Mouse (Mus musculus) limb, embryonic 15.5 days (tissue): ENCODE results near the gene Map1b. TPM values are rescaled to one million over a fixed set of nuclear protein-coding genes. Genes with fewer than 3 reads are reported as not detected.

ENCODE experiments used
- ATAC-seq: fragments of 200-750 bp; cut with Nextera tagmentation; 2 replicates; pipeline ENCODE4 v1.8.0; 2017; ENCODE audit warnings: low read depth, moderate TSS enrichment; ENCODE audit not compliant: insufficient number of reproducible peaks, low FRiP score, low TSS enrichment
- H3K27ac ChIP-seq: fragments of 300-500 bp; sonication (generic); 2 replicates; pipeline ENCODE4 v1.5.1; 2015; ENCODE audit warnings: moderate library complexity, mild to moderate bottlenecking, inconsistent platforms
- H3K27me3 ChIP-seq: fragments of 300-500 bp; sonication (generic); 2 replicates; pipeline ENCODE4 v1.6.1; 2015; ENCODE audit warnings: inconsistent platforms
- H3K36me3 ChIP-seq: fragments of 300-500 bp; sonication (generic); 2 replicates; pipeline ENCODE4 v1.6.1; 2015; ENCODE audit warnings: inconsistent platforms
- H3K4me1 ChIP-seq: fragments of 300-500 bp; sonication (generic); 2 replicates; pipeline ENCODE4 v1.6.1; 2015; ENCODE audit warnings: inconsistent platforms
- H3K4me2 ChIP-seq: fragments of 300-500 bp; sonication (generic); 2 replicates; pipeline ENCODE4 v1.6.1; 2015; ENCODE audit warnings: mild to moderate bottlenecking, inconsistent platforms
- H3K4me3 ChIP-seq: fragments of 300-500 bp; sonication (generic); 2 replicates; pipeline ENCODE4 v1.5.1; 2015; ENCODE audit warnings: mild to moderate bottlenecking, inconsistent platforms
- H3K9ac ChIP-seq: fragments of 300-500 bp; sonication (generic); 2 replicates; pipeline ENCODE4 v1.6.1; 2015; ENCODE audit warnings: inconsistent platforms
- H3K9me3 ChIP-seq: fragments of 300-500 bp; sonication (generic); 2 replicates; pipeline ENCODE4 v1.6.1; 2016; ENCODE audit warnings: inconsistent platforms
- WGBS: fragments of 180-500 bp; shearing (Covaris S2); methylation state at CpG from one replicate; pipeline ENCODE4 v1.1.7; 2015; 5-methylcytosine and 5-hydroxymethylcytosine counted together
- polyA plus RNA-seq: library from polyadenylated mRNA; unstranded; fragments of >200 nt; fragmentation: Nextera tagmentation; extraction: Ambion mirVana; gene quantifications from 2 replicates; pipeline ENCODE4 v1.2.1, GENCODE M21; 2015

Gene Map1b
- polyA plus RNA-seq, 1 experiment from 2014 or later, result 137 TPM

GRCm38 (mm10) chr13:99517836-99518235 lies 1.5 kb upstream of the Map1b start:
- H3K27me3 ChIP-seq, result no peaks in the 10 kb centered on the region
- H3K4me3 ChIP-seq, result no peak overlapping the region
- H3K9ac ChIP-seq, result no peak overlapping the region
- no peak overlapping the region for H3K4me2 ChIP-seq
- no peak for ATAC-seq
- H3K27ac ChIP-seq, result no peak overlapping the region
- WGBS, result 94% methylated on average over 5 of the region's 5 CpGs
- H3K36me3 ChIP-seq, result no peaks in the 10 kb centered on the region
- peaks cover 26% of the 10 kb centered on the region for H3K4me1 ChIP-seq
- H3K9me3 ChIP-seq, result no peaks in the 10 kb centered on the region

GRCm38 (mm10) chr13:99515736-99516447 lies 448 bp downstream of the Map1b start:
- H3K4me3 ChIP-seq, result peak overlapping the region; percentile 67
- H3K27ac ChIP-seq, result peak overlapping the region; percentile 75
- no peaks in the 10 kb centered on the region for H3K36me3 ChIP-seq
- under 1% methylated on average over 44 of the region's 44 CpGs for WGBS
- no peak for ATAC-seq
- no peaks in the 10 kb centered on the region for H3K27me3 ChIP-seq
- peaks cover 26% of the 10 kb centered on the region for H3K4me1 ChIP-seq
- H3K9me3 ChIP-seq, result no peaks in the 10 kb centered on the region
- peak overlapping the region; percentile 52 for H3K9ac ChIP-seq
- H3K4me2 ChIP-seq, result peak overlapping the region; percentile 94

GRCm38 (mm10) chr13:99514917-99515591 lies 1.3 kb downstream of the Map1b start:
- Histone ChIP-seq H3K9me3 (no peaks in the 10 kb centered on the region), H3K27me3 (no peaks in the 10 kb centered on the region), H3K4me1 (peaks cover 26% of the 10 kb centered on the region), H3K4me2 (peak overlapping the region; percentile 94), H3K36me3 (no peaks in the 10 kb centered on the region), H3K9ac (peak overlapping the region; percentile 52; the same call in 1 of the 2 replicates), H3K27ac (peak overlapping the region; percentile 82), H3K4me3 (peak overlapping the region; percentile 67)
- peak; percentile 77 for ATAC-seq
- under 1% methylated on average over 31 of the region's 48 CpGs for WGBS

GRCm38 (mm10) chr13:99513990-99514389 lies 2.4 kb downstream of the Map1b start:
- Histone ChIP-seq H3K27me3 (no peaks in the 10 kb centered on the region), H3K36me3 (no peaks in the 10 kb centered on the region), H3K4me3 (peak overlapping the region; percentile 67), H3K9me3 (no peaks in the 10 kb centered on the region), H3K4me2 (peak overlapping the region; percentile 94; the same call in 1 of the 2 replicates), H3K4me1 (peaks cover 26% of the 10 kb centered on the region), H3K27ac (peak overlapping the region; percentile 57), H3K9ac (no peak overlapping the region)
- 23% methylated on average over 10 of the region's 10 CpGs for WGBS
- ATAC-seq, result no peak

GRCm38 (mm10) chr13:99513138-99513537 lies 3.2 kb downstream of the Map1b start:
- 19% methylated on average over 7 of the region's 7 CpGs for WGBS
- Histone ChIP-seq H3K36me3 (no peaks in the 10 kb centered on the region), H3K27me3 (no peaks in the 10 kb centered on the region), H3K27ac (no peak overlapping the region), H3K9me3 (no peaks in the 10 kb centered on the region), H3K4me2 (no peak overlapping the region), H3K9ac (no peak overlapping the region), H3K4me1 (peaks cover 29% of the 10 kb centered on the region), H3K4me3 (no peak overlapping the region)
- no peak for ATAC-seq

GRCm38 (mm10) chr13:99509896-99510295 lies 6.4 kb downstream of the Map1b start:
- 45% methylated on average over 4 of the region's 4 CpGs for WGBS

GRCm38 (mm10) chr13:99506580-99506962 lies 9.8 kb downstream of the Map1b start:
- WGBS, result 37% methylated on average over 2 of the region's 2 CpGs
- no peak overlapping the region for H3K4me3 ChIP-seq
- H3K36me3 ChIP-seq, result peaks cover 11% of the 10 kb centered on the region; the same call in 1 of the 2 replicates
- no peak overlapping the region for H3K4me2 ChIP-seq
- ATAC-seq, result no peak
- no peak overlapping the region for H3K9ac ChIP-seq
- peaks cover 19% of the 10 kb centered on the region for H3K4me1 ChIP-seq
- no peaks in the 10 kb centered on the region for H3K9me3 ChIP-seq
- no peaks in the 10 kb centered on the region for H3K27me3 ChIP-seq
- H3K27ac ChIP-seq, result no peak overlapping the region

More at GRCm38 (mm10) chr13:99509896-99510295, 6.4 kb downstream of the Map1b start:
- H3K9me3 ChIP-seq, result no peaks in the 10 kb centered on the region
- H3K27me3 ChIP-seq, result no peaks in the 10 kb centered on the region
- peaks cover 19% of the 10 kb centered on the region for H3K4me1 ChIP-seq
- H3K27ac ChIP-seq, result no peak overlapping the region
- no peak overlapping the region for H3K4me3 ChIP-seq
- no peak overlapping the region for H3K9ac ChIP-seq
- ATAC-seq, result no peak
- peaks cover 9% of the 10 kb centered on the region; the same call in 1 of the 2 replicates for H3K36me3 ChIP-seq
- H3K4me2 ChIP-seq, result no peak overlapping the region

GRCm38 (mm10) chr13:99505826-99506579 lies 10.3 kb downstream of the Map1b start:
- ATAC-seq, result no peak
- Histone ChIP-seq H3K36me3 (peaks cover 11% of the 10 kb centered on the region; the same call in 1 of the 2 replicates), H3K4me3 (no peak overlapping the region), H3K27me3 (no peaks in the 10 kb centered on the region), H3K4me2 (no peak overlapping the region), H3K27ac (no peak overlapping the region), H3K4me1 (peaks cover 24% of the 10 kb centered on the region), H3K9ac (no peak overlapping the region), H3K9me3 (no peaks in the 10 kb centered on the region)
- 81% methylated on average over 11 of the region's 11 CpGs for WGBS

GRCm38 (mm10) chr13:99503370-99503979 lies 12.9 kb downstream of the Map1b start:
- no peak overlapping the region for H3K27ac ChIP-seq
- 69% methylated on average over 14 of the region's 14 CpGs for WGBS
- H3K9me3 ChIP-seq, result no peaks in the 10 kb centered on the region
- H3K4me1 ChIP-seq, result peaks cover 32% of the 10 kb centered on the region
- no peaks in the 10 kb centered on the region for H3K27me3 ChIP-seq
- no peak overlapping the region for H3K9ac ChIP-seq
- no peak overlapping the region for H3K4me2 ChIP-seq
- H3K36me3 ChIP-seq, result peaks cover 11% of the 10 kb centered on the region; the same call in 1 of the 2 replicates
- no peak overlapping the region for H3K4me3 ChIP-seq
- ATAC-seq, result no peak

GRCm38 (mm10) chr13:99502911-99503310 lies 13.4 kb downstream of the Map1b start:
- WGBS, result 60% methylated on average over 7 of the region's 7 CpGs
- ATAC-seq, result no peak

GRCm38 (mm10) chr13:99502126-99502744 lies 14.1 kb downstream of the Map1b start:
- ATAC-seq, result no peak
- Histone ChIP-seq H3K4me1 (peaks cover 28% of the 10 kb centered on the region), H3K27me3 (no peaks in the 10 kb centered on the region), H3K27ac (no peak overlapping the region), H3K4me2 (no peak overlapping the region), H3K4me3 (no peak overlapping the region), H3K9me3 (no peaks in the 10 kb centered on the region), H3K9ac (no peak overlapping the region), H3K36me3 (peaks cover 9% of the 10 kb centered on the region; the same call in 1 of the 2 replicates)
- whole genome bisulfite sequencing, result 29% methylated on average over 13 of the region's 13 CpGs

More at GRCm38 (mm10) chr13:99502911-99503310, 13.4 kb downstream of the Map1b start:
- no peak overlapping the region for H3K4me3 ChIP-seq
- no peak overlapping the region for H3K4me2 ChIP-seq
- no peak overlapping the region for H3K9ac ChIP-seq
- no peaks in the 10 kb centered on the region for H3K27me3 ChIP-seq
- no peaks in the 10 kb centered on the region for H3K9me3 ChIP-seq
- H3K27ac ChIP-seq, result no peak overlapping the region
- H3K36me3 ChIP-seq, result peaks cover 11% of the 10 kb centered on the region; the same call in 1 of the 2 replicates
- H3K4me1 ChIP-seq, result peaks cover 28% of the 10 kb centered on the region
